Mouse (Mus musculus): ENCODE measurements at regions not wholly inside any gene's neighbourhood (a gene's known extent, or its start where the extent isn't known, plus 50 kb on each side); places are given as distances from the start of the nearest gene placed in this dataset.

GRCm38 (mm10) chr16:25147486-25147885, 139.1 kb upstream of the Tprg start:
- 88% methylated on average over 4 of the region's 4 CpGs for WGBS
- no peak for DNase-seq (ENCODE audit: low spot score)
- no peaks in the 10 kb centered on the region for H3K36me3 ChIP-seq
- no peak overlapping the region for H3K27ac ChIP-seq
- no peaks in the 10 kb centered on the region for H3K9me3 ChIP-seq
- no peak overlapping the region for H3K4me3 ChIP-seq
- H3K4me1 ChIP-seq (replicated peaks) = no peaks in the 10 kb centered on the region
- no peaks in the 10 kb centered on the region for H3K27me3 ChIP-seq (ENCODE audit: insufficient read depth, poor library complexity, severe bottlenecking)

DNA sequence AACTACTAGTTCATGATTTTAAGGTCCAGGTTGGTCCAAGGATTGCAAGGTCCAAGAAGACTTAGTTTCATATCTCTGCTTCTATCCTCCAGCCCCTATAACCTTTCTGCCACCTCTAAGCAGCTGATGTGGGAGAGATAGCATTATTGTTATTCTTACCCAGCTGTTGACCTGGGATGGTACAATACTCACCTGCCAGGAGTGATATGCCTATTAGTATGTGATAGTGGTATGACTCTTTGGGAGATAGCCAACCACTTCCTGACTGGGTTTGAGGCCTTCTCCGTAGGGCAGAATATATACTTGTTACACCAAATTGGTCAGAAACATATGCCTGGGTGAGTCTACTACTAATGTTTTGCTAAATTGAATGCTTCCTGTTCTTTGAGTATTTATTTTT, 137.4 kb upstream of the Tprg start:
- no peaks in the 10 kb centered on the region for H3K9me3 ChIP-seq
- WGBS = 92% methylated on average over 1 of the region's 1 CpGs
- H3K27me3 ChIP-seq (ENCODE audit: insufficient read depth, poor library complexity, severe bottlenecking) = no peaks in the 10 kb centered on the region

DNA sequence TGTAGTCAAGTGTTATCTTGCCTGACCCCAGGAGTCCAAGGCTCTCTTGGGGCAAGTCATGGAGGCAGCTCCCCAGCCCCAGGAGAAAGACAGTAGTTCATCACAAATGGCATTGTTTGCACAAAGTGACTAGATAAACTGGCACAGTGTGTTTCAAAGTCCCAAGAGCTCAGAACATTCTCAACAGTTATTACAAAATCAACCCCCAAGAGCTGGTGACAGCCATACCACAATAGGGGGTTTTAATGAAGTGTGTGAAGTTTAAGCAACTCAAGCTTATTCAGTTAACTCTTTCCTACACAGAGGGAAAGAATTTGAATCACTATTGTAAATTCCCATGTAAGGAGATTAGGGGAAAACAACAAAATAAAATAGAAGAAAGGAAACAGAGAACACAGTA, 109.7 kb upstream of the Tprg start:
- Histone ChIP-seq H3K4me1 (replicated peaks) (no peaks in the 10 kb centered on the region), H3K27ac (no peak overlapping the region), H3K4me3 (no peak overlapping the region), H3K9me3 (no peaks in the 10 kb centered on the region), H3K36me3 (no peaks in the 10 kb centered on the region), H3K27me3 (ENCODE audit: insufficient read depth, poor library complexity, severe bottlenecking) (no peaks in the 10 kb centered on the region)
- DNase-seq (ENCODE audit: low spot score) = no peak

More for the DNA sequence above, 137.4 kb upstream of the Tprg start:
- H3K4me1 ChIP-seq (replicated peaks) = no peaks in the 10 kb centered on the region
- no peak overlapping the region for H3K4me3 ChIP-seq
- no peak overlapping the region for H3K27ac ChIP-seq
- H3K36me3 ChIP-seq = no peaks in the 10 kb centered on the region
- DNase-seq (ENCODE audit: low spot score) = no peak

GRCm38 (mm10) chr16:25178055-25178454, 108.6 kb upstream of the Tprg start:
- Histone ChIP-seq H3K4me3 (no peak overlapping the region), H3K9me3 (no peaks in the 10 kb centered on the region), H3K27me3 (ENCODE audit: insufficient read depth, poor library complexity, severe bottlenecking) (no peaks in the 10 kb centered on the region), H3K4me1 (replicated peaks) (no peaks in the 10 kb centered on the region), H3K27ac (no peak overlapping the region), H3K36me3 (no peaks in the 10 kb centered on the region)
- DNase-seq (ENCODE audit: low spot score) = no peak
- 73% methylated on average over 2 of the region's 2 CpGs for WGBS

DNA sequence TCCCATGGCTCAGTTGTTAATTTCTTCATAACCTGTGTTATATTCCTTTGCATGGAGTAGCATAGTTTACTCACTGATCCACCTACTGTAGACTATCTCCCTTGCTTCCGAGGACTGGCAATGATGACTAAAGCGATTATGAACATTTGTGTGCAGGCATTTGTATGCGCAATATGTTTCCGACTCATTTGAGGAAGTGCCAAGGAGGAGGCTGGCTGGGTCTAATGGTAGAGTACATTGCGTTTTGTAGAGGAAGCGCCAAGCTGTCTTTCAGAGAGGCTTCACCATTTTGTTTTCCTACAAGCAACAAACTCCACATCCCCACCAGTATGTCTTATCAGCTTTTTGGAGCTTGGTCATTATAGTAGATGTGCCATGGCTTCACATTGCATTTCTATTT, 104.7 kb upstream of the Tprg start:
- no peak for DNase-seq (ENCODE audit: low spot score)
- WGBS = 91% methylated on average over 6 of the region's 6 CpGs
- Histone ChIP-seq H3K27me3 (ENCODE audit: insufficient read depth, poor library complexity, severe bottlenecking) (no peaks in the 10 kb centered on the region), H3K9me3 (no peaks in the 10 kb centered on the region), H3K36me3 (no peaks in the 10 kb centered on the region), H3K27ac (no peak overlapping the region), H3K4me3 (no peak overlapping the region), H3K4me1 (replicated peaks) (no peaks in the 10 kb centered on the region)

DNA sequence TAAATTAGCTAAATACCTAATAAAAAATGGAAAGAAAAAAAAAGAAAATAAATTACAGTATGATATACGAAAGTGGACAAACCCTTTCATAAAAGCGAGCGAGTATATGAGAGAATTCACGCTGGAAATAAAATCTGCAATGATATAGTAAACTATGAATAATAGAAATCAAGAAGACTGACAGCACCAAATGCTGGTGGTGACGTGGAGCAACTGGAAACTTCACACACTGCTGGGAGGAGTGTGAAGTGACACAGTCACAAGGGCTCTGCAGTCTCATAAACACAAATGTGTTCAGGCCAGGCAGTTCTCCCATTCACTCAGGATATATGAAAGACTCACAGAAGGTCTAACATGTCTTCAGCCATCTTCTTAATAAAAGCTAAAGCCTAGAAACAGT, 89.5 kb upstream of the Tprg start:
- DNase-seq (ENCODE audit: low spot score) = no peak
- 94% methylated on average over 5 of the region's 5 CpGs for whole genome bisulfite sequencing
- H3K36me3 ChIP-seq = no peaks in the 10 kb centered on the region
- H3K9me3 ChIP-seq = no peaks in the 10 kb centered on the region
- no peak overlapping the region for H3K4me3 ChIP-seq
- H3K4me1 ChIP-seq (replicated peaks) = no peaks in the 10 kb centered on the region
- H3K27ac ChIP-seq = no peak overlapping the region
- no peaks in the 10 kb centered on the region for H3K27me3 ChIP-seq (ENCODE audit: insufficient read depth, poor library complexity, severe bottlenecking)

GRCm38 (mm10) chr16:25198844-25199243, 87.8 kb upstream of the Tprg start:
- no peak for DNase-seq (ENCODE audit: low spot score)
- Histone ChIP-seq H3K9me3 (no peaks in the 10 kb centered on the region), H3K4me1 (replicated peaks) (no peaks in the 10 kb centered on the region), H3K4me3 (no peak overlapping the region), H3K36me3 (no peaks in the 10 kb centered on the region), H3K27ac (no peak overlapping the region), H3K27me3 (ENCODE audit: insufficient read depth, poor library complexity, severe bottlenecking) (no peaks in the 10 kb centered on the region)
- 71% methylated on average over 3 of the region's 3 CpGs for WGBS

DNA sequence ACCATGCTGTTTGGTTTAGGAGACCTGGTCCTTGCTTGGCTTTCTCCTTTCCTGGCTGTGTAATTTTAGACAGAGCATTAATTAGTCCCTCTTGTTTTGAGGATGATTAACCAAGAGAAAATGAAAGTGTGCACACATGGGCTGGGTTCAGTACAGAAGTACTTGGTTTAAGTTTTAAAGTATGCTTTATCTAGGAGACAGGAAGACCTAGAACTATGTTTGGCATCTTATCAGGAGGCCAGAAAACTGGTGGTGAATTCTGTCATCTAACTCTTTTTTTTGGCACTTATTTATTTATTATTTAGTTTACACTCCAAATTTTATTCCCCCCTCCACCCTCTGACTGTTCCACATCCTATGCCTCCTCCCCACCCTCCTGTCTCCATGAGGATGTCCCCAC, 86.6 kb upstream of the Tprg start:
- no peaks in the 10 kb centered on the region for H3K27me3 ChIP-seq (ENCODE audit: insufficient read depth, poor library complexity, severe bottlenecking)
- DNase-seq (ENCODE audit: low spot score) = no peak
- no peak overlapping the region for H3K4me3 ChIP-seq
- no peaks in the 10 kb centered on the region for H3K36me3 ChIP-seq
- no peak overlapping the region for H3K27ac ChIP-seq
- no peaks in the 10 kb centered on the region for H3K4me1 ChIP-seq (replicated peaks)
- H3K9me3 ChIP-seq = no peaks in the 10 kb centered on the region

DNA sequence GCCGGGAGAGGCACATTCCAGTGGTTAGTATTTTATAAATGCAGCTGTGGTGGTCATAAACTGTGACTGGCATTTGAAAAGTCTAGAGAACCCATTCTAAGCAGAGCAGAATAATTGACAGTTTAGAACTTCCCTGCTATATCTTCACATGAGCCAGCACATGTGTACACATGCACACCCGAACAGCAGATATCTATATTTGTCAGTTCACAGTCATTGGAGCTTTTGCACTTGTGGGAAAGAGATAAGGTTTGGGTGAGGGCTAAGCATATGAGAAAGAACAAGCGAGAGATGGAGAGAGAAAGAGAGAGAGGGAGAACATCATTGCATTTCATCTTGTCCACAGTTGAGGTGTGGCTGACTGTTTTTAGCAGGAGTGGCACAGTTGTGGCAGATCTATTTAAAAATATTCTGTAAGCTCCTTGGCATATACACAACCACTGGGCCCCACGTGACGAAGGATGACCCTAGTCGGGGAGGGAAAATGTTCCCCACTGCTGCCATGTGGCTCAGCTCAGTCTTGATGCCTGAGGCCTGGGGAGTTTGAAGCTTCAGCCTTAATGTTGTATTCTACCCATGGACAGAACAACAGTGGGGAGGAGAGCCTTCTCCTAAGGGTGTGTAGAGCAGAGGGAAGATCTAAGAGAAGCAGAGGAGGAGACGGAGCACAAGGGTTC, 85.4 kb upstream of the Tprg start:
- Histone ChIP-seq H3K9me3 (no peaks in the 10 kb centered on the region), H3K4me3 (no peak overlapping the region), H3K4me1 (replicated peaks) (no peaks in the 10 kb centered on the region), H3K27ac (no peak overlapping the region), H3K27me3 (ENCODE audit: insufficient read depth, poor library complexity, severe bottlenecking) (no peaks in the 10 kb centered on the region), H3K36me3 (no peaks in the 10 kb centered on the region)
- 86% methylated on average over 7 of the region's 7 CpGs for WGBS
- no peak for DNase-seq (ENCODE audit: low spot score)

- 62% methylated on average over 2 of the region's 2 CpGs for WGBS
- Histone ChIP-seq H3K27me3 (ENCODE audit: insufficient read depth, poor library complexity, severe bottlenecking) (no peaks in the 10 kb centered on the region), H3K4me3 (no peak overlapping the region), H3K36me3 (no peaks in the 10 kb centered on the region), H3K4me1 (replicated peaks) (no peaks in the 10 kb centered on the region), H3K9me3 (no peaks in the 10 kb centered on the region), H3K27ac (no peak overlapping the region)
- DNase-seq (ENCODE audit: low spot score) = no peak
Observed at GRCm38 (mm10) chr16:25213250-25213649, 73.4 kb upstream of the Tprg start.

DNA sequence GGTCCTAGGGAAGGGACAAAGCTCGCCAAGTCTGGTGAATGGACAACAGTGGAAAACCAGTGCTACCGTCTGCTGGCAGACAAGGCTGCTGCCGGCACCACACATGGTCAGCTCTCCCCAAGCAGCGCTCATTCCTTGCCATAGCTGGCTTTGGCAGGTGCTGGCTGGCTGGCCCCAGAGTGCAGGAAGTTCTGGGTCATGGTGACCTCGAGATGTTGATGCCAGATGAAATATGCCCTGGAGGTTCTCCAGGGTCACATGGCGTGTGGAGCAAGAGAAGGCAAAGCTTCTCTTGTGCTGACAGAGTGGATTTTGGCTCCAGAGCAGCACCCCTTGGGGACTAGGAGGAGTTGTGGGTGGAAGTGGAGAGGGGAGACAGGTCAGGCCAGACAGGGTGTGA, 66.1 kb upstream of the Tprg start:
- no peak for DNase-seq (ENCODE audit: low spot score)
- Histone ChIP-seq H3K27ac (no peak overlapping the region), H3K4me1 (replicated peaks) (no peaks in the 10 kb centered on the region), H3K36me3 (no peaks in the 10 kb centered on the region), H3K4me3 (no peak overlapping the region), H3K9me3 (no peaks in the 10 kb centered on the region), H3K27me3 (ENCODE audit: insufficient read depth, poor library complexity, severe bottlenecking) (no peaks in the 10 kb centered on the region)
- WGBS = 86% methylated on average over 6 of the region's 6 CpGs

GRCm38 (mm10) chr16:25224801-25225200, 61.8 kb upstream of the Tprg start:
- Histone ChIP-seq H3K27me3 (ENCODE audit: insufficient read depth, poor library complexity, severe bottlenecking) (no peaks in the 10 kb centered on the region), H3K4me3 (no peak overlapping the region), H3K27ac (no peak overlapping the region), H3K36me3 (no peaks in the 10 kb centered on the region), H3K4me1 (replicated peaks) (no peaks in the 10 kb centered on the region), H3K9me3 (no peaks in the 10 kb centered on the region)
- no peak for DNase-seq (ENCODE audit: low spot score)
